Mouse (Mus musculus): Measurements from ENCODE around the gene Srsf1.
"Not testable (repeated sequence)": the region's sequence is repeated elsewhere in the genome, so short reads cannot be mapped to it uniquely, and the experiment has no call there.

Srsf1 gene

DNA sequence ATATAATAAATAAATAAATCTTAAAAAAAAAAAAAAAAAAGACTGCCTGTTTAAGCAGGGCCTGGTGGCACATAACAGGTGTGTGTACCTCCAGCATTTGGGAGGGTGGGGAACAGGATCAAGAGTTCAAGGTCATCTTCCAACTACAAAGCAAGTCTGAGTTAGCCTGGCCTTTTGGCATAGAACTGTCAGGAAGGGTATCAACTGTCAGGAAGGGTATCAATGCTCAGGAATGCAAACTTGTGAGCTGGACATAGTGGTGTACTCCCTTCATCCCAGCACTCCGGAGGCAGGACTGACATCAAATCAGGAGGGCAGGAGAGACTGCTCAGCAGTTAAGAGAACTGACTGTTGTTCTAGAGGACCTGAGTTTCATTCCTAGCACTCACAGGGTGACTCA lies 8.1 kb upstream of the Srsf1 start:
- DNase-seq (ENCODE audit: low read depth, low spot score) = no peak

DNA sequence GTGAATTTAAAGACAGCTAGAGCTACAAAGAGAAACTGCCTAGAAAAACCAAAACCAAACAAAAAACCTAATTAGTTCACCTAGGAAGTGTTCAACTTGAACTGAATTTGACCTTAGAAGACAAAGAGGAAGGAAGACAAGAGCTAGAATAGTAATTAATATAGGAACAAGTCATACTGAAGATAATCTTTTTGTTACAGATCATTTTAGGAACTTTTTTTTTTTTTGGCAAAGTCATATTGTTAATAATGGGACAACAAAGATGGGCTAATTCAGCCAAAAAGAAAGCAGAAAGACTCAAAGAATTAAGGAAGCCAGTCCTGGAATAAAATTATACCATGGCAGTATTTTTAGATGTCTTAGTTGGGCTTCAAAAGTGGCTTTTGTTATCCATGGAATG lies 2.9 kb upstream of the Srsf1 start:
- no peak for DNase-seq (ENCODE audit: low read depth, low spot score)

DNA sequence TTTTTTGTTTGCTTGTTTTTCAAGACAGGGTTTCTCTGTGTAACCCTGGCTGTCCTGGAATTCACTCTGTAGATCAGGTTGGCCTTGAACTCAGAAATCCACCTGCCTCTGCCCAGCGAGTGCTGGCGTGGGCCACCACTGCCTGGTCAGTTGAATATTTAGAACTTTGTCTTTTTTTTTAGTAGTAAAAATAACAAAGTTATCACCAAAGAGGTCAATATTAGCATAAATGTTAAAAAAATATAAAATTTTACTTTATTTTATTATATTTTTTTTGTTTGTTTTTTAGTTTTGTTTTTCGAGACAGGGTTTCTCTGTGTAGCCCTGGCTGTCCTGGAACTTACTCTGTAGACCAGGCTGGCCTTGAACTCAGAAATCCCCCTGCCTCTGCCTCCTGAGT lies 2.0 kb upstream of the Srsf1 start:
- DNase-seq (ENCODE audit: low read depth, low spot score) = not testable (repeated sequence)

DNA sequence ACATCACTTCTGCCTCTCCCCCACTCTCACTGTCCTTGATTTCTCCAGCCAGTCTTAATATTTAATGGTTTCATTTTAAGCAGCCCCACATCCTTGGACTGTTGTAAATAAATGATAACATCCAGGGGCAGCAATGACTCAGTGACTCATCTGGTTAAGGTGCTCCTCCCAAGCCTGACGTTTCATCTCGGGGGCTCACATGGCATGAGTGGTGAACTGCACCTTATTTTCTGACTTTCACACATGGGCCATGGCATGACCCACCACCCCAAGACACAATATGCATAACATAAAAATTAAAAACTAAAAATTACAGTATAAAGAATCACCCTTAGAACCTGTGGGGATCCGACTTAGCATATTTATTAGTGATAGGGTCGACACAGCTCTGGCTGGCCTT lies 1.3 kb upstream of the Srsf1 start:
- DNase-seq (ENCODE audit: low read depth, low spot score) = no peak

DNA sequence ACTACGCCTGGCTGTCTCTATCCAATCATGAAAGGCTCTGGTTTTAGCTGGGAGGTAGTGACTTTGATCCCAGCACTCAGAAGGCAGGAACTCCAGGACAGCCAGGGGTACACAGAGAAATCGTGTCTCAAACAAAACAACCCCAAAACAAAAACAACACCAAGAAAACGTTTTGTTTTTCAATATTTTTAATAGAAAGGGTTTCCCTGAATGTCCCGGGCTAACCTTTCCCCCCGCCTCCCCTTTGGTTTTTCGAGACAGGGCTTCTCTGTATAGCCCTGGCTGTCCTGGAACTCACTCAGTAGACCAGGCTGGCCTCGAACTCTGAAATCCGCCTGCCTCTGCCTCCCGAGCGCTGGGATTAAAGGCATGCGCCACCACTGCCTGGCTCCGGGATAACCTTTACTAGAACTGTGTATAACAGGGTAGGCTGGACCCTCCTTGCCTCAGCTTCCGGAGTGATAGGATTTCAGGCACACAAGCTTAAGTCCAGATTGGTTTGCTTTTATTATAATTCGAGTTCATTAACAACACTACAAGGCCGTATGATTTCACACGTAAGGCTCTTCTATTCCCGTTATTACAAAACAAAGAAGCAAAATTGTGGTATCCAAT lies 743 bp upstream of the Srsf1 start:
- no peak for DNase-seq (ENCODE audit: low read depth, low spot score)

DNA sequence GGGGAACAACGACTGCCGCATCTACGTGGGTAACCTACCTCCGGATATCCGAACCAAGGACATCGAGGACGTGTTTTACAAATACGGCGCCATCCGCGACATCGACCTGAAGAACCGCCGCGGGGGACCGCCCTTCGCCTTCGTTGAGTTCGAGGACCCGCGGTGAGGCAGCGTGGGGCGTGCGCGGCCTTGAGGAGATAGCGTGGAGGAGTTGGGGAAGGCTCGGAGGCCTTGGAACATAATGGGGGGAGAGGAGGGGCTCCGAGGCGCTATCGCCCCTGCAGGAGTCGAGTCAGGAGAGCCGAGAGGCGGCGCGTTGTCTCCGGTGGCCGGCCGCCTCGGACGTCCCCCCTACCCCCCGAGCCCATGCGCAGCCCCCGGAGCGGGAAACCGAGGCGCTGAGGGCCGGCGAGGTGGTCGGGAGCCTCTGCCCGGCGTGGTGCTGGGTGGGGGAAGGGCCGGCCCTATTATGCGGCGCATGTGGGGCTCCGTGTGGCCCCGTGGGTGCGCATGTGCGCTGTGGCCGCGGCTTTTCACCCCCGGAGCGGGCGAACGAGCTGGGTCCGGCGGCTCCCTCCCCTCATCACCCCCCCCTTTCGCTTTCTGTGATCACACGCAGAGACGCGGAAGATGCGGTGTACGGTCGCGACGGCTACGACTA lies 828 bp downstream of the Srsf1 start:
- no peak for DNase-seq (ENCODE audit: low read depth, low spot score)

DNA sequence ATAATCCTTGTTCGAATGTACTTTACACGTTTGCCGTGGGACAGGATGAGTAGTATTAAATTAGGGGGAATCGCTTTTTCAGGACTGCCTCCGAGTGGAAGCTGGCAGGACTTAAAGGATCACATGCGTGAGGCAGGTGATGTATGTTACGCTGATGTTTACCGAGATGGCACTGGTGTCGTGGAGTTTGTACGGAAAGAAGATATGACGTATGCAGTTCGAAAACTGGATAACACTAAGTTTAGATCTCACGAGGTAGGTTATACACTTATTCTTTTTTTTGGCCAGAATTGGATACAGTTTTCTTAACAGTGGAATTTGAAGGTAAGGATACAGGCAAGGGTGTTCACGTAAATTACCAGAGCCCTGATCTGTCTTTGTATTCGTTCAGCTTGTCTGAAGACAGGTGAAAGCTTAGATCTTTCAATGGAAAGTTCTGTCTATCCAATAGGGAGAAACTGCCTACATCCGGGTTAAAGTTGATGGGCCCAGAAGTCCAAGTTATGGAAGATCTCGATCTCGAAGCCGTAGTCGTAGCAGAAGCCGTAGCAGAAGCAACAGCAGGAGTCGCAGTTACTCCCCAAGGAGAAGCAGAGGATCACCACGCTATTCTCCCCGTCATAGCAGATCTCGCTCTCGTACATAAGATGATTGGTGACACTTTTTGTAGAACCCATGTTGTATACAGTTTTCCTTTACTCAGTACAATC lies 1.9 kb downstream of the Srsf1 start:
- no peak for DNase-seq (ENCODE audit: low read depth, low spot score)

DNA sequence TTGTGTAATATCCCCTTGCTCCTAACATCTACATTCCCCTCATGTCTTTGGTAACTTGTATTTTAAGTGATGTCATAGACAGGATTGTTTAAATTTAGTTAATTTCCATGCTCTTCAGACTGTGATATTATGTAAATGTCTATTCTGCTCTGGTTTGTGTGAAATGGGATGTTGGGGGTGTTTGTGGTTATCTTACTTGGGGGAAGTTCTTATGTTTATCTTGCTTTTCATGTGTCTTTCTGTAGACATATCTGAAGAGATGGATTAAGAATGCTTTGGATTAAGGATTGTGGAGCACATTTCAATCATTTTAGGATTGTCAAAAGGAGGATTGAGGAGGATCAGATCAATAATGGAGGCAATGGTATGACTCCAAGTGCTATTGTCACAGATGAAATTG lies 2.6 kb downstream of the Srsf1 start:
- DNase-seq (ENCODE audit: low read depth, low spot score) = no peak

DNA sequence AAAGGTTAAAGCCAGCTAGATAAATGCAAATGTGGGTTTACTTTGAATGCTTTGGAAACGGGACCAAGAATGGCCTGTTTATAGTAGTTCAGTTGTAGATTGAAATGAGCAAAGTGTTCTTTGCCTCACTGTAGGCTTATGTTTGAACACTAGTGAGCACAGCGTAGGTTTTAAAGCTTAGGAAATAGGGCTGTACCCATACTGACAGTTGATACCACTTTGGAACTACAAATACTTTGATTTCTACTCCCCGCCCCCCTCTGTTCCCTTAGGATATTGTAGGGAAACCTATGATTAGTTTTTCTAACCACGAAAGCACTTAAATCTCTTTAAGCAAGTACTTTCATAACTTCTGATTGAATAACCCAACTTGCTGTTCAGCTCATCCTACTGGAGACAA lies 5.5 kb downstream of the Srsf1 start:
- no peak for DNase-seq (ENCODE audit: low read depth, low spot score)

DNA sequence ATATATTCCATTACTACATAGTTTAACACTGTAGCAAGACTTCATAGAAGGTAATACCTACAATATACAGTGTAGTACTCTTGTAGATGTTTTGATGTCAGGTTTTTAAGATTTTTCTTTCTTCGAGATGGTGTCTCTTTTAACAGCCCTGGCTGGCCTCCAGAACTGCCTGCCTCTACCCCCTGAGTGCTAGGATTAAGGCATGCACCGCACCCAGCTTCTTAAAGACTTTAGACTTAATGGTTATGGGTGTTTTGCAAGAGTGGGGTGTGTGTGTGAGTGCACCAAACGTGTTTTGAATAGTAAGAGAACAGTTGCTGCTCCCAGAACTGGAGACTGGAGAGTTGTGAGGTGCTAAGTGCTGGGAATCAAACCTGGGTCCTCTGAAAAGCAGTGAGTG lies 6.6 kb downstream of the Srsf1 start:
- no peak for DNase-seq (ENCODE audit: low read depth, low spot score)

DNA sequence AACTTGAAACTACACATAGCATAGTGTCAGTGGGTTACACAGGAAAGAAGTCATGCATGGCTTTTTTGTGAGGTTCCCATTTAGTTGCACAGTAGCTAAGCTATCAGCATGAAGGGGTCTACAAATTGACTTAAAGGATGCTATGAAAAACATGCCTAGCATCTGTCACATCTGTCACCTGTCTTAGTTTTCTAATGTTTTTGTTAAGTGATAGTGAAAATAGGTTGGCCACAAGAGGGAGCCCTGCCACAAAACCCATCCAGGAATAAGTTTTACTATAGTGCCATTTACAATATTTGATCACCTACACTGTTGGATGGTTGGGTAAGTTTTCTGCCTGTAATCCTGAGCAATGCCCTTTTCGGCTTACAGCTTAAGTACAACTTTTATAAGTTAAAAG lies 7.4 kb downstream of the Srsf1 start:
- DNase-seq (ENCODE audit: low read depth, low spot score) = no peak

DNA sequence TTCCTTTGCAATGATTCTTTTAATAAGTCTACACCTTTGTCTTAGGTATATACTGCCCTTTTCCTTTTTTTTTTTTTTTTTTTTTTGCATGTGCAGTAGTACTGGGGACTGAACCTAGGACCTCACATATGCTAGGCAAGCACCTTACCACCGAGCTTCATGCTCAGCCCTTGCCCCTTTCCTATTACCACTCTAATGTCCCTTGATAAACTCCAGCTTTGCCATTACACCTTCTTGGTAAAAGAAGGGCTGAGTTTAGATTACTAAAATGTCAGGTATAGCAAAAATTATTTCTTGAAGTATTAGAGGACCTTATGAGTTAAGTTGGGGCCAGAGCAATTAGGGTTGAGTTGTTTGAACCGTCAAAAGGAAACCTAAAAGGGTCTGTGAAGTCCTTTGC lies 8.6 kb downstream of the Srsf1 start:
- DNase-seq (ENCODE audit: low read depth, low spot score) = no peak

DNA sequence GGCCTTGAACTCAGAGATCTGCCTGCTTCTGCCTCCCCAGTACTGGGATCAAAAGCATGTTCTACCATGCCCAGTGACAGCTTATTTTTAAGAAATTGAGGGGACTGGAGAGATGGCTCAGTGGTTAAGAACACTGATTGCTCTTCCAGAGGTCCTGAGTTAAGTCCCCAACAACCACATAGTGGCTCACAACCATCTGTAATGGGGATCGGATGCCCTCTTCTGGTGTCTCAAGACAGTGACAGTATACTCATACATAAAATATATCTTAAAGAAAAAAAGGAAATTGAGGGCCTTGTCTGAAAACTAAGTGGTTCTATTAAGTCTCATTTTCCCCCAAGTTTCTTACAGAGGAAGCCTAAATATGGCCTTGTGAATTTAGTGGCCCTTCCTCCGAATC lies 10.6 kb downstream of the Srsf1 start:
- no peak for DNase-seq (ENCODE audit: low read depth, low spot score)

DNA sequence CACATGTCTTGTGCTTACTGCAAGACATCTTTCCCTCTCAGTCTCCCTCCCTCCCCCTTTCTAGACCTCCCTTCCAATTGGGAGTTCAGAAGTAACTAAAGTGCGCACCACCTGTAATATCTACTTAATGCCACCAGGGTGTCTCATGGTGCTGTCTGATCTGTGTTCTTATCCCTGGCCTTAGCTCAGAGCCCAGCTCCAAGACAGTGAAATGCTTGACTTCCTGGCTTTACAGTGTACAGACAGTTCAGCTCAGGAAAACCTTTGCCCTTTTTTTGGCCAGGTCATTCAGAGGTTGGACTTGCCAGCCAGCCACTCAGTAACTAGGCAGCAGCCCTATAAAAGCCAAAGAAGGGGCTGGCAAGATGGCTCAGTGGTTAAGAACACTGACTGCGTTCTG lies 12.0 kb downstream of the Srsf1 start:
- no peak for DNase-seq (ENCODE audit: low read depth, low spot score)

DNA sequence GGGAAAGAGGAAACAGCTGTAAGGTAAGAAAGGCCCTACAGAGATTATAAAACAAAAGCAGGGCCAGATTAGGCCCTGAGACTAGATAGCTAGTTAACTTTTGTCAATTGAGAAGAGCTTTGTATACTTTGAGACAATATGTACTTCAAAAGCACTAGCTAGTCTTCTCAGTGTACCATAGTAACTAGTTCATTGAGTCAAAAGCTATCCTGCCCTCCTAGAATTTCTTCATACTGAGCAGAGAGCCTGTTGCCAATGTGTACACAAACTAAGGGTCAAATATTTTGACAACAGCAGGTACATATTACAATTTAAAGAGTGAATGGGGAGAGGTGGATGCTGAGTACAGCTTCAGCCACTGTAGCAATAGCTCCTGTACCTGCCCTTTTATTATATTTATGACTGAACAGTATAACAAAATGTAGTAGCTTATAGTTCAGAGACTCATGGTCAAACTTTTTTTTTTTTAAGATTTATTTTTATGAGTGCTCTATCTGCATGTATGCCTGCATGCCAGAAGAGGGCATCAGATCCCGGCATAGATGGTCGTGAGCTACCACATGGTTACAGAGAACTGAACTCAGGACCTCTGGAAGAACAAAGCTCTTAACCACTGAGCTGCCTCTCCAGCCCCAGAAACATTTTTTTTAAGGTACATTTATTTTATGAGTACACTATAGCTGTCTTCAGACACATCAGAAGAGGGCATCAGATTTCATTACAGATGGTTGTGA lies 14.9 kb downstream of the Srsf1 start:
- no peak for DNase-seq (ENCODE audit: low read depth, low spot score)

DNA sequence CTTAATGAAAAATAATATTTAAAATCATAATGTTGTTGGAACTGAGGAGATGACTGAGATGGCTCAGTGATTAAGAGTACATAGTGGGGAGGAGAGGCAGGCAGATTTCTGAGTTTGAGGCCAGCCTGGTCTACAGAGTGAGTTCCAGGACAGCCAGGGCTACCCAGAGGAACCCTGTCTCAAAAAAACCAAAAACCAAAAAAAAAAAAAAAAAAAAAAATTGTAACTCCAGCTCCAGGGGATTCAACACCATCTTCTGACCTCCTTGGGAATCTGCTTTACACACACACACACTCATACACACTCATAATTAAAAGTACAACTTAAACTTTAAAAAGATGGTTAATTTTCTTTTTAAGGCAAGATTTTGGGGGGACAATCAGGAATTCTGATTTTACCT lies 18.6 kb downstream of the Srsf1 start:
- no peak for DNase-seq (ENCODE audit: low read depth, low spot score)

DNA sequence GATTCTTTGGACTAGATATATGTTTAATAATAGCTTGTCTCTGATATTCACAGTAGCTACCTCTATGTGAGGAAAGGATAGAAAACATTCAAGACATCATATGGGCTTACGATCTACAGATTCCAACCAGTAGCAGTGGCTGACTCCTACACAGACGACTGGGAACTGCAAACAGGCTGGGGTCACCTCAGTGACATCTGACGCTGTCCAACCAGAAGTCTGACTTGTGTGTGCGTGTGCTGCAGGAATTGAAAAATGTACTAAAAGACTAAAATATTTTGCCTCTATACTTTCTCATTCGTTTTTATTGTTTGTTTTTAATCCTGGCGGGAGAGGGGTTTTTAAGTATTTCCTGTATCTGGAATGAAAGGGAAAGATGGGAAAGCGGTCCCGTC lies 20.0 kb downstream of the Srsf1 start:
- no peak for DNase-seq (ENCODE audit: low read depth, low spot score)

DNA sequence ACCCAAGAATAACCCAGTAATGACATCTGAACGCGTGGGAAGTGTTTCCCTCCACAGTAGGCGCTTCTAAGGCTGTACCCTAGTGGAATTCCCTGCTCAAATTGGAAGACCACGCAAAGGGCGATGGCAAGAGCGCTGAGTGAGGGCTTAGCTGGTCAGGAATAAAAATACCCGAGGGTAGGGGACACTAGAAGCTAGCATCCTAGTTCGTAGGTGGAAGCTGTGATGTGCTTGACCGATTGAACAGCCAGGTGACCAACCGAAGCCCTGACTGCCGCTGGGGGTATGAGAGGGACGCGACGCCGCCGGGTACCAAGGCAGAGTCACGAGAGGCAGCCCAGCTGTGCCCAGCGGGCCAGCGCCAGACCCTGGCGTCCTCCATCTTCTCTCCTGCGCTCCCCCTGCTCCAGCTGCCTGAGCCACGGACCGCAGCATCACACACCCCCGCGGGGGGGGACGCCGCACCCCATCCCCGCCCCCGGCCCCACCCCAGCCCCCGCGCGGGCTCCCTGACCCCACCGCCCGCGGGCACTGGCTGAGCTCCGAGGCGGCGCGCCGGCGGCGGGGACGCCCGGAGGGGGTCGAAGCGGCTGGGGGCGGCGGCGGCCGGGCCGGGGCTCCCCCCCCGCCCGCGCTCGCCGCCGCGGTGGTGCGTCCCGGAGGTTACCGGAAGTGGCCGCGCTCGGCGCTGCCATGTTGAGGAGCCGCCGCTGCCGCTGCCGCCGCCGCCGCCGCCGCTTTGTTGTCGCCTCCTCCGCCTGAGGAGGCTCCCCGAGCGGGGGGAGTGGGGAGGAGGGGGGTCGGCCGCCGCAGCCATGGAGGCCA lies 20.6 kb downstream of the Srsf1 start, which contains the start of gene Vezf1:
TSS of gene Vezf1 (plus strand) at position 694 of the 825 bp plus-strand sequence.
- peak; percentile 60 for DNase-seq (ENCODE audit: low read depth, low spot score)

DNA sequence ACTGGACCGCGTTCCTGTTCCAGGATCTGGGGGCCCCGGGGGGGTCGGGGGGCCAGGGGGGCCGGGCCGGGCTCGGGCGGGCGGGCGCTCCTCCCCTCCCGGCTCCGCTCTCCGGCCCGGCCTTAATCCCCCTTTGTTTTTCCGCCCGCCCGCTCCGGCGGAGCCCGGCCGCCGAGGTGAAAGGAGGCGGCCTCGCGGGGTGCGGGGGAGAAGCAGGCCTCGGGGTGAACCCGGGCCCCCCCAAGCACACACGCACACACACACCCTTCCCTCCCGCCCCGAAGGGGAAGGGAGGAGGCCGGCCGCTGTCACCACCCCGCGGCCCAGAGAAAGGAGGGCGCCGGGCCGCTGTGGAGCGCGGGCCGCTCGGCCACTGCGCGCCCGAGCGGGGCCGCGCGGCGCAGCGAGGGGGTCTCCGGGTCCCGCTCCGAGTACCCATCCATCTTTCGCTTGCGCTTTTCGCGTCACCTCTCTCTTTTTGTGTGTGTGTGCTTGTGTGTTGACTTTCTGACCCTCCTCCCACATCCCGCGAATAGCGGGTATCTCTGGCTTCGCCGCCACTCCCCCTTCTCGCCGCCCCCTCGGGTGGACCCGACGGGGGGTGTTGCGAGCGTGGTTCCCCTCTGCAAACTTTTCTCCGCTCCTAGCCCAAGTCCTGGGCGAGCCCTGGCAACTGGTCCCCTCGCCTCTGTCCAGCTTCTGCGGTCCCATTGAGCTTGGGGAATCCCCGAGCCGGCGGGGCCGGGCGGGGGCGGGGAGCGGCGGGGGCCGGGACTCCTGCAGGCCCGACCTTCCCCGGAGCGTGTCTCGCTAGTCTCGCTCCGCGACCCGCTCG lies 21.5 kb downstream of the Srsf1 start:
- peak; percentile 61 for DNase-seq (ENCODE audit: low read depth, low spot score)

DNA sequence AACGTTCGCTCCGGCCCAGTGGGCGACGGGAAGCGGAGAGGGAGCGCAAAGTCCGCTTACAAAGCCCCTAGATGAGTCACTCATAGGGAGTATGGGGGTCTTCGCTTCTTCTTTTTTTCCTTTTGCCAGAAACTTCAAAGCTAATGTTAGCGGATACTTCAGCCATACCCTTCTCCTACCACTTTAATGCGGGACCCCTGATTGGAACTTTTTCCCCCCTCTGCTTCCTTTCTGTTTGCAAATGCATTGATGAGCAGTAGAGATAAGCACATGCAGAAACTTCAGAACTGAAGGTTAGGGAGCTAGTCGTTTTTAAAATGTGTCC lies 22.0 kb downstream of the Srsf1 start:
- no peak for DNase-seq (ENCODE audit: low read depth, low spot score)

DNA sequence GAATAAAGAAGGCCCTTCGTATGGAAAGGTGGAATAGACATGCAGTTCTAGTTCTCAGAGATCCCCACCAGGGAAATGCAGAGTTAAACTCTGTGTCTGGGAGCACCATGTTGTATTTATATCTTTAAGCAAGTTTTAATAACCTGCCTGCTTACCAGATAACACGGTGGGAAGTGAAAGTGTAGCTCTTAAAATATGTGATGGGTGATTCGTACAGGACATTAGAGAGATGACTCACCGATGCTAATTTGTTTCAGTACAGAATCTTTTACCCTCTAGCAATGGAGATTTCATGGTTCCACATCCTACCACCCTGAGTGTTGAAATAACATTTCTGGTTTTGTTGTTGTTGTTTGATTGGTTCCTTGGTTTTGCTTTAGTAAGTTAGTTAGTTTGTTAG lies 23.2 kb downstream of the Srsf1 start:
- no peak for DNase-seq (ENCODE audit: low read depth, low spot score)
